Mouse (Mus musculus): ENCODE measurements around the gene Arl13a. TPM values are rescaled to one million over a fixed set of nuclear protein-coding genes. Genes with fewer than 3 reads are reported as not detected.
A peak's percentile ranks its signal among the peaks of the same experiment; 100 is the strongest.

Gene Arl13a
- total and polyA plus RNA-seq, 2 experiments from 2014 or later: not detected

DNA sequence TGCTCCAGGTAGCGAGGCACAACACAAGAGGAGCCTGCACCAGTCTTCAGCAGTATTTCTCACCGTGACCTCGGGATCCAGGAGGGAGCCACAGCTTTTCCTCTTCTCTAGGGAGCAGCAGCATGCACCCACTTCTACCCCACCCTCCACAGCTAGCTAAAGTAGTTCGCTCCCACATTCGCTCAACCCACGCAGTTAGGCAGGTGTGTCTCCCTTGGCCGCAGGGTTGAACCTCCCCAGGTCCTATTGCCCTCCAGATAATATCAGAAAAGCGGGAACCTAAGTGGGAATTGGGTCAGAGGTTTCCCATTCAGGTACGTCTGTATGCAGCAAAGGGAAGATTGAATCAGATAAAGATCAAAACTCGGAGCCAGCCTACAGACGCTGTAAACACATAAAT is 24.5 kb upstream of the Arl13a start:
- Histone ChIP-seq H3K4me3 (ENCODE audit: low read depth, low read length) (peak overlapping the region; percentile 33), H3K9me3 (ENCODE audit: low read length) (no peaks in the 10 kb centered on the region), H3K27me3 (ENCODE audit: insufficient read depth, low read length) (no peaks in the 10 kb centered on the region), H3K4me2 (ENCODE audit: low read depth) (peak overlapping the region; percentile 48), H3K36me3 (ENCODE audit: insufficient read depth) (no peaks in the 10 kb centered on the region), H3K4me1 (ENCODE audit: insufficient read depth) (no peaks in the 10 kb centered on the region), H3K27ac (ENCODE audit: low read depth, low read length) (no peak overlapping the region), H3K9ac (no peak overlapping the region)
- ATAC-seq (no peak), DNase-seq (no peak)
- 29% methylated on average over 11 of the region's 11 CpGs for WGBS
- no peak for TF ChIP-seq CTCF (IDR thresholded peaks at IDR 0.05; ENCODE audit: low read depth)

DNA sequence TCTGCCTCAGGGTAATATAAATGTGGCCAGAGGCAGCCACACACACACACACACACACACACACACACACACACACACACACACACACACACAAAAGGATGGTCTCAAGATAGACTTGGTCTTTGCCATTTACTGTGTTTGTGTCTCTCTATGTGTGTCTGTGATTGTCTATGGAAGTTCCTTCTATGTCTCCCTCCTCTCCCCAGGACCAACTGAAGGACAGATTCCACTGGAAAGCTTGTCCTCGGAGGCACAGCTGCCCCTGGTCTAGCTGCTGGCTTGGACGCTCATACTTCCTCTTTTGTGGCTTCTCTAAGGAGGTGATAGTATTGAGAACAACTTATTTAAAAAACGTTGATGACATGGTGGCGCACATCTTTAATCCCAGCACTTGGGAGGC is 23.8 kb upstream of the Arl13a start:
- no peaks in the 10 kb centered on the region for H3K27me3 ChIP-seq (ENCODE audit: insufficient read depth, low read length)
- DNase-seq: no peak
- no peak for TF ChIP-seq CTCF (IDR thresholded peaks at IDR 0.05; ENCODE audit: low read depth)
- ATAC-seq: no peak
- 61% methylated on average over 4 of the region's 4 CpGs for WGBS
- H3K4me2 ChIP-seq (ENCODE audit: low read depth): 0 out of 2 replicates have a peak overlapping the region, but pooled peaks have one; percentile 48
- H3K27ac ChIP-seq (ENCODE audit: low read depth, low read length): no peak overlapping the region
- H3K9ac ChIP-seq: no peak overlapping the region
- no peaks in the 10 kb centered on the region for H3K36me3 ChIP-seq (ENCODE audit: insufficient read depth)
- H3K4me1 ChIP-seq (ENCODE audit: insufficient read depth): no peaks in the 10 kb centered on the region
- H3K9me3 ChIP-seq (ENCODE audit: low read length): no peaks in the 10 kb centered on the region
- no peak overlapping the region for H3K4me3 ChIP-seq (ENCODE audit: low read depth, low read length)

DNA sequence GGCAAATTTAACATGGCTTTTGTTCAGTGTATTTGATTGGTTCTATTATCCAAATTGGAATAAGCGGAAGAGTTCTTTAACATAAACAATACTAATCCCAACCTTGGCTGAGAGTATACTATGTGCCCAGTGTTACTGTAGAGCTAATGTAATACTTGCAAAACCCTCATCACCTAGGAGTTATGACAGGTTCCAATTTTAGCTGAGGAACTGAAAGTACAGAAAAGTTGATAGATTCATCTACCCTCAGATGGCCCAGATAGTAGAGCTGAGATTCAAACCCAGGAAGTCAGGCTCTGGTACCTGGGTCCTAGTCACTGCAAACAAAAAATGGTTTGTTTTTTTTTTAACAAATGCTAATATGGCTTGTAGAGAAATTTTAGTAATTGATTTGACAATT is 16.7 kb upstream of the Arl13a start:
- Histone ChIP-seq H3K4me3 (ENCODE audit: low read depth, low read length) (no peak overlapping the region), H3K4me2 (ENCODE audit: low read depth) (no peak overlapping the region), H3K9ac (no peak overlapping the region), H3K27me3 (ENCODE audit: insufficient read depth, low read length) (no peaks in the 10 kb centered on the region), H3K36me3 (ENCODE audit: insufficient read depth) (no peaks in the 10 kb centered on the region), H3K27ac (ENCODE audit: low read depth, low read length) (no peak overlapping the region), H3K9me3 (ENCODE audit: low read length) (no peaks in the 10 kb centered on the region), H3K4me1 (ENCODE audit: insufficient read depth) (no peaks in the 10 kb centered on the region)
- DNase-seq (no peak), ATAC-seq (no peak)
- WGBS: 92% methylated on average over 1 of the region's 1 CpGs
- no peak for TF ChIP-seq CTCF (IDR thresholded peaks at IDR 0.05; ENCODE audit: low read depth)

DNA sequence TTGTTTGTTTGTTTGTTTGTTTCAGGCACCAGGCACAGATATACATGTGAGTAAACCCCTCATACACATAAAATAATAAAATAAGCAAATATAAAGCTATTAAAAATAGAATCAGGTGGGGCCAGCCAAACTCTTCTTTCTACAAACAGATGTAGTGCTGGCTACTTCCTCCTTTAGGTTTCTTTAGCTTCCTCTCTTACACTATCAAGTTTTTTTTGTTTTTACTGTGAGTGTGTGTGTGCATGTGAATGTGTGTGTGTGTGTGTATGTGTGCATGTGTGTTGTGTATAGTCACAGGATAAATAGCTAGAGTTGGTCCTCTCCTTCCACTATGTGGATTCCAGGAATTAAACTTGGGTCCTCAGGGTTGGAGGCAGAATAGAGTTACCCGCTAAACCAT is 12.6 kb upstream of the Arl13a start:
- H3K27ac ChIP-seq (ENCODE audit: low read depth, low read length): no peak overlapping the region
- H3K9me3 ChIP-seq (ENCODE audit: low read length): no peaks in the 10 kb centered on the region
- no peak for TF ChIP-seq CTCF (IDR thresholded peaks at IDR 0.05; ENCODE audit: low read depth)
- no peaks in the 10 kb centered on the region for H3K27me3 ChIP-seq (ENCODE audit: insufficient read depth, low read length)
- H3K4me3 ChIP-seq (ENCODE audit: low read depth, low read length): no peak overlapping the region
- H3K9ac ChIP-seq: no peak overlapping the region
- DNase-seq (no peak), ATAC-seq (no peak)
- H3K4me1 ChIP-seq (ENCODE audit: insufficient read depth): no peaks in the 10 kb centered on the region
- H3K36me3 ChIP-seq (ENCODE audit: insufficient read depth): no peaks in the 10 kb centered on the region
- 92% methylated on average over 1 of the region's 1 CpGs for WGBS
- no peak overlapping the region for H3K4me2 ChIP-seq (ENCODE audit: low read depth)

DNA sequence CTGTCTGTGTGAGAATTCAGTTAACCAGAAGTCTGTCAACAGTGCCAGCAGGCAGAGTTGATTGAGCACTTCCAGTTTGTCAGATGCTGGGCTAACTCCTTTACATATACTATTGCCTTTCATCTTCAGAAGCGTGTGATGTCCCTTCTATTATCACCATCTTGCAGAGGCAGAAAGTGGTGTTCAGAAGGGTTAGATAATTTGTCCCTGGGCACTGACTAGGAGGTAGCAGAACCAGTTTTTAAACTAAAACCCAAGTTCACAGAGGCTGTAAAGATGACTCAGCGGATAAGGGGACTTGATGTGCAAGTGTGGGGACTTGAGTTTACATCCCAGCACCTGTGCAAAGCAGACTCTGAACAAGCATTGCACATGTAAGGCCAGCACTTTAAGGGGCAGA is 21.2 kb downstream of the Arl13a start:
- no peak for TF ChIP-seq CTCF (IDR thresholded peaks at IDR 0.05; ENCODE audit: low read depth)
- H3K9ac ChIP-seq: no peak overlapping the region
- H3K4me2 ChIP-seq (ENCODE audit: low read depth): no peak overlapping the region
- DNase-seq (no peak), ATAC-seq (no peak)
- no peaks in the 10 kb centered on the region for H3K9me3 ChIP-seq (ENCODE audit: low read length)
- 83% methylated on average over 2 of the region's 2 CpGs for WGBS
- H3K27ac ChIP-seq (ENCODE audit: low read depth, low read length): no peak overlapping the region
- H3K4me1 ChIP-seq (ENCODE audit: insufficient read depth): no peaks in the 10 kb centered on the region
- no peak overlapping the region for H3K4me3 ChIP-seq (ENCODE audit: low read depth, low read length)
- H3K36me3 ChIP-seq (ENCODE audit: insufficient read depth): no peaks in the 10 kb centered on the region
- H3K27me3 ChIP-seq (ENCODE audit: insufficient read depth, low read length): no peaks in the 10 kb centered on the region

DNA sequence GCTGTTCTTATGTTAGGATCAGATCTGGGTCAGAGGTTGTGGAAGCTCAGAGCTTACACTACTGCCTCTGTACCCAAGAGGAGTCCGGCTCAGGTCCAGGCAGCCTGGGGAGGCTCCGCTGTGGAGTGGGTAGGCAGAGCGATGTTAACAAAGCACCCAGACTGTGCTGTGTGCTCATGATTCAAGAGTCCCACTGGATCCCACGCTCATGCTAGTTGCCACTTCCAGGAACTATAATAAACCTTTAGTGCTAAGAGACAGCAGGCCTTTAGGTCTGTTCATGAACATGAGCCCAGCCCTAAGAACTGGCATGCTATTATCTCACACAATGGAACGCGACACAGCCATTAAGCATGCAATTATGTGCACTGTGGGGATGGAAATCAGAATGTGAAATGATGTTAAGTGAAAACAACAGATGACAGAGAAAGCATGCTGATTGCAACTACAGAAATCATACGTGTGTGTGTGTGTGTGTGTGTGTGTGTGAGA is 23.9 kb downstream of the Arl13a start:
- Histone ChIP-seq H3K27ac (ENCODE audit: low read depth, low read length) (no peak overlapping the region), H3K9ac (no peak overlapping the region), H3K4me1 (ENCODE audit: insufficient read depth) (no peaks in the 10 kb centered on the region), H3K27me3 (ENCODE audit: insufficient read depth, low read length) (no peaks in the 10 kb centered on the region), H3K36me3 (ENCODE audit: insufficient read depth) (no peaks in the 10 kb centered on the region), H3K4me2 (ENCODE audit: low read depth) (no peak overlapping the region), H3K9me3 (ENCODE audit: low read length) (no peaks in the 10 kb centered on the region), H3K4me3 (ENCODE audit: low read depth, low read length) (no peak overlapping the region)
- ATAC-seq: peak; percentile 85
- DNase-seq: peak; percentile 6
- TF ChIP-seq CTCF (IDR thresholded peaks at IDR 0.05; ENCODE audit: low read depth): no peak
- 60% methylated on average over 7 of the region's 7 CpGs for WGBS

DNA sequence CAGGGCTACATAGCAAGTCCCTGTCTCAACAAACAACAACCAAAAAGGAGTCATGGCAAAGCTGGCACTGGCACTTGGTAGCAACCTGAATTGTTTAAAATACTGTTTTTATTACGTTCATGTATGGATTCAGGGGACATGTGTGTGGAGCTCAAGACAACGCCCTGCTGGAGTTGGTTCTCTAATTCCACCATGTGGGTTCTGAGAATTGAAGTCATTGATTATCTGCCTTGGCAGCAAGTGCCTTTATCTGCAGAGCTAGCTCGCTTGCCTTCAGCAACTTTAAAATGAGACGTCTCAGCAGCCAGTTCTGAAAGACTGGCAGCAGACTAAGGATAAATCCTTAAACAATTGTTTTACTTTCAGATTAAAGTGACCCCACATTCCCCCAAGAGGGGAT is 30.9 kb downstream of the Arl13a start:
- Histone ChIP-seq H3K9me3 (ENCODE audit: low read length) (no peaks in the 10 kb centered on the region), H3K36me3 (ENCODE audit: insufficient read depth) (no peaks in the 10 kb centered on the region), H3K4me2 (ENCODE audit: low read depth) (no peak overlapping the region), H3K4me1 (ENCODE audit: insufficient read depth) (no peaks in the 10 kb centered on the region), H3K27me3 (ENCODE audit: insufficient read depth, low read length) (no peaks in the 10 kb centered on the region), H3K9ac (no peak overlapping the region), H3K27ac (ENCODE audit: low read depth, low read length) (no peak overlapping the region), H3K4me3 (ENCODE audit: low read depth, low read length) (no peak overlapping the region)
- ATAC-seq (no peak), DNase-seq (no peak)
- no peak for TF ChIP-seq CTCF (IDR thresholded peaks at IDR 0.05; ENCODE audit: low read depth)
- WGBS: 56% methylated on average over 4 of the region's 4 CpGs

DNA sequence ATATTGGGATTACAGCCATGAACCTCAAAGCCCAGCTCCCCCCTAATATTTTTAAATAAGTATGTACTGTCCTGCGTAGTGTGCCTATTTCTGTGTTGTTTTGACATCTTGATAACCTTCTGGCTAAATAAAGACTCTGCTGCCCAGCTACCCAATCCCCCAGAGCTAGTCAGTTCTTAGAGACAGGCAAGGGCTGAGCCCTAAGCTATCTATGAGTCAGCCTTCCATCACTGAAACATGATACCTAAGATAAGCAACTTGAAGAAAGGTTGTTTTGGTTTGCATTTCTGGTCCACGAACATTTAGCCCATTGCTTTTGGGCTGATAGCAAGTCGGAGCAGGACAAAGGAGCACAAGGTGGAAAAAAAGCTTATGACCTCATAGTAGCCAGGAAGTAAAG is 33.3 kb downstream of the Arl13a start:
- Histone ChIP-seq H3K36me3 (ENCODE audit: insufficient read depth) (no peaks in the 10 kb centered on the region), H3K27me3 (ENCODE audit: insufficient read depth, low read length) (no peaks in the 10 kb centered on the region), H3K4me3 (ENCODE audit: low read depth, low read length) (no peak overlapping the region), H3K9ac (no peak overlapping the region), H3K4me1 (ENCODE audit: insufficient read depth) (no peaks in the 10 kb centered on the region), H3K4me2 (ENCODE audit: low read depth) (no peak overlapping the region), H3K27ac (ENCODE audit: low read depth, low read length) (no peak overlapping the region), H3K9me3 (ENCODE audit: low read length) (no peaks in the 10 kb centered on the region)
- DNase-seq (no peak), ATAC-seq (no peak)
- 84% methylated on average over 3 of the region's 3 CpGs for WGBS
- no peak for TF ChIP-seq CTCF (IDR thresholded peaks at IDR 0.05; ENCODE audit: low read depth)

All from forebrain, postnatal 0 days (tissue).